Mouse (Mus musculus) brown adipose tissue, adult 24 weeks (tissue): Measurements from ENCODE around the gene Tspan12. TPM values are rescaled to one million over a fixed set of nuclear protein-coding genes. Genes with fewer than 3 reads are reported as not detected.
A peak's percentile ranks its signal among the peaks of the same experiment; 100 is the strongest.
"Not testable (repeated sequence)": the region's sequence is repeated elsewhere in the genome, so short reads cannot be mapped to it uniquely, and the experiment has no call there.

ENCODE experiments used
- H3K27ac ChIP-seq: fragments of 200-500 bp; replicated peaks from 2 replicates; pipeline ENCODE4 v1.5.1; 2012; ENCODE audit warnings: low read depth, mild to moderate bottlenecking, low read length
- H3K4me1 ChIP-seq: fragments of 200-500 bp; 2 replicates; pipeline ENCODE4 v1.6.1; 2012; ENCODE audit warnings: low read length, mixed read lengths; ENCODE audit not compliant: control insufficient read depth, insufficient read depth, insufficient read length
- H3K4me3 ChIP-seq: fragments of 200-500 bp; 2 replicates; pipeline ENCODE4 v1.5.1; 2012; ENCODE audit warnings: low read depth, mild to moderate bottlenecking, low read length, moderate library complexity; ENCODE audit not compliant: insufficient read depth
- polyA plus RNA-seq: library from polyadenylated mRNA; stranded (reverse); fragments of >200 nt; gene quantifications from 2 replicates; pipeline ENCODE4 v1.2.4, GENCODE M21; 2012; ENCODE audit not compliant: missing spikeins, insufficient read depth, insufficient read length

Gene Tspan12
- polyA plus RNA-seq, 1 experiment = 156 TPM

- Histone ChIP-seq H3K4me3 (no peak overlapping the region), H3K4me1 (peaks cover 15% of the 10 kb centered on the region), H3K27ac (peak overlapping the region; percentile 89)
Observed at GRCm38 (mm10) chr6:21803483-21804340, 48.6 kb downstream of the Tspan12 start.

- H3K4me3 ChIP-seq = no peak overlapping the region
- peak overlapping the region; percentile 87 for H3K27ac ChIP-seq
- H3K4me1 ChIP-seq = peaks cover 3% of the 10 kb centered on the region; the same call in 1 of the 2 replicates
Observed at GRCm38 (mm10) chr6:21798581-21798980, 53.7 kb downstream of the Tspan12 start.

- Histone ChIP-seq H3K27ac (peak overlapping the region; percentile 62), H3K4me3 (no peak overlapping the region), H3K4me1 (peaks cover 3% of the 10 kb centered on the region; the same call in 1 of the 2 replicates)
Observed at GRCm38 (mm10) chr6:21797087-21797486, 55.2 kb downstream of the Tspan12 start.

GRCm38 (mm10) chr6:21796413-21796812 is 55.9 kb downstream of the Tspan12 start:
- H3K4me3 ChIP-seq = no peak overlapping the region
- peak overlapping the region; percentile 62; the same call in 1 of the 2 replicates for H3K27ac ChIP-seq
- H3K4me1 ChIP-seq = peaks cover 3% of the 10 kb centered on the region; the same call in 1 of the 2 replicates

GRCm38 (mm10) chr6:21795410-21795809 is 56.9 kb downstream of the Tspan12 start:
- Histone ChIP-seq H3K4me1 (peaks cover 3% of the 10 kb centered on the region; the same call in 1 of the 2 replicates), H3K27ac (no peak overlapping the region), H3K4me3 (no peak overlapping the region)

GRCm38 (mm10) chr6:21795072-21795407 is 57.3 kb downstream of the Tspan12 start:
- Histone ChIP-seq H3K4me3 (no peak overlapping the region), H3K27ac (no peak overlapping the region), H3K4me1 (peaks cover 3% of the 10 kb centered on the region; the same call in 1 of the 2 replicates)

- no peak overlapping the region for H3K4me3 ChIP-seq
Observed at GRCm38 (mm10) chr6:21794337-21795071, 57.8 kb downstream of the Tspan12 start.

GRCm38 (mm10) chr6:21791307-21791706 is 61.0 kb downstream of the Tspan12 start:
- Histone ChIP-seq H3K4me1 (no peaks in the 10 kb centered on the region), H3K4me3 (no peak overlapping the region), H3K27ac (no peak overlapping the region)

More at GRCm38 (mm10) chr6:21794337-21795071, 57.8 kb downstream of the Tspan12 start:
- Histone ChIP-seq H3K27ac (no peak overlapping the region), H3K4me1 (peaks cover 3% of the 10 kb centered on the region; the same call in 1 of the 2 replicates)

GRCm38 (mm10) chr6:21790550-21791086 is 61.7 kb downstream of the Tspan12 start:
- no peak overlapping the region for H3K27ac ChIP-seq
- no peak overlapping the region for H3K4me3 ChIP-seq
- H3K4me1 ChIP-seq = no peaks in the 10 kb centered on the region

GRCm38 (mm10) chr6:21790036-21790435 is 62.3 kb downstream of the Tspan12 start:
- Histone ChIP-seq H3K4me1 (no peaks in the 10 kb centered on the region), H3K4me3 (no peak overlapping the region), H3K27ac (no peak overlapping the region)

GRCm38 (mm10) chr6:21789582-21789981 is 62.7 kb downstream of the Tspan12 start:
- H3K4me3 ChIP-seq, H3K27ac ChIP-seq, H3K4me1 ChIP-seq: not testable (repeated sequence)

GRCm38 (mm10) chr6:21787757-21788156 is 64.6 kb downstream of the Tspan12 start:
- Histone ChIP-seq H3K4me3 (no peak overlapping the region), H3K4me1 (no peaks in the 10 kb centered on the region), H3K27ac (no peak overlapping the region)

- Histone ChIP-seq H3K4me3 (no peak overlapping the region), H3K27ac (no peak overlapping the region), H3K4me1 (no peaks in the 10 kb centered on the region)
Observed at GRCm38 (mm10) chr6:21787274-21787673, 65.0 kb downstream of the Tspan12 start.

- no peak overlapping the region for H3K4me3 ChIP-seq
- no peak overlapping the region for H3K27ac ChIP-seq
- H3K4me1 ChIP-seq = no peaks in the 10 kb centered on the region
Observed at GRCm38 (mm10) chr6:21774213-21774916, 78.0 kb downstream of the Tspan12 start.

GRCm38 (mm10) chr6:21769447-21769809 is 82.9 kb downstream of the Tspan12 start:
- Histone ChIP-seq H3K27ac (no peak overlapping the region), H3K4me1 (no peaks in the 10 kb centered on the region), H3K4me3 (no peak overlapping the region)
